Mouse (Mus musculus) limb, embryonic 15.5 days (tissue): ENCODE data around the gene Pkn1. TPM values are rescaled to one million over a fixed set of nuclear protein-coding genes. Genes with fewer than 3 reads are reported as not detected.

Experiments
- ATAC-seq: fragments of 200-750 bp; cut with Nextera tagmentation; 2 replicates; pipeline ENCODE4 v1.8.0; 2017; ENCODE audit warnings: low read depth, moderate TSS enrichment; ENCODE audit not compliant: insufficient number of reproducible peaks, low FRiP score, low TSS enrichment
- H3K27ac ChIP-seq: fragments of 300-500 bp; sonication (generic); 2 replicates; pipeline ENCODE4 v1.5.1; 2015; ENCODE audit warnings: moderate library complexity, mild to moderate bottlenecking, inconsistent platforms
- H3K27me3 ChIP-seq: fragments of 300-500 bp; sonication (generic); 2 replicates; pipeline ENCODE4 v1.6.1; 2015; ENCODE audit warnings: inconsistent platforms
- H3K36me3 ChIP-seq: fragments of 300-500 bp; sonication (generic); 2 replicates; pipeline ENCODE4 v1.6.1; 2015; ENCODE audit warnings: inconsistent platforms
- H3K4me1 ChIP-seq: fragments of 300-500 bp; sonication (generic); 2 replicates; pipeline ENCODE4 v1.6.1; 2015; ENCODE audit warnings: inconsistent platforms
- H3K4me2 ChIP-seq: fragments of 300-500 bp; sonication (generic); 2 replicates; pipeline ENCODE4 v1.6.1; 2015; ENCODE audit warnings: mild to moderate bottlenecking, inconsistent platforms
- H3K4me3 ChIP-seq: fragments of 300-500 bp; sonication (generic); 2 replicates; pipeline ENCODE4 v1.5.1; 2015; ENCODE audit warnings: mild to moderate bottlenecking, inconsistent platforms
- H3K9ac ChIP-seq: fragments of 300-500 bp; sonication (generic); 2 replicates; pipeline ENCODE4 v1.6.1; 2015; ENCODE audit warnings: inconsistent platforms
- H3K9me3 ChIP-seq: fragments of 300-500 bp; sonication (generic); 2 replicates; pipeline ENCODE4 v1.6.1; 2016; ENCODE audit warnings: inconsistent platforms
- WGBS: fragments of 180-500 bp; shearing (Covaris S2); methylation state at CpG from one replicate; pipeline ENCODE4 v1.1.7; 2015; 5-methylcytosine and 5-hydroxymethylcytosine counted together
- polyA plus RNA-seq: library from polyadenylated mRNA; unstranded; fragments of >200 nt; fragmentation: Nextera tagmentation; extraction: Ambion mirVana; gene quantifications from 2 replicates; pipeline ENCODE4 v1.2.1, GENCODE M21; 2015

The Pkn1 gene
- polyA plus RNA-seq, 1 experiment from 2014 or later, result 20.0 TPM

DNA sequence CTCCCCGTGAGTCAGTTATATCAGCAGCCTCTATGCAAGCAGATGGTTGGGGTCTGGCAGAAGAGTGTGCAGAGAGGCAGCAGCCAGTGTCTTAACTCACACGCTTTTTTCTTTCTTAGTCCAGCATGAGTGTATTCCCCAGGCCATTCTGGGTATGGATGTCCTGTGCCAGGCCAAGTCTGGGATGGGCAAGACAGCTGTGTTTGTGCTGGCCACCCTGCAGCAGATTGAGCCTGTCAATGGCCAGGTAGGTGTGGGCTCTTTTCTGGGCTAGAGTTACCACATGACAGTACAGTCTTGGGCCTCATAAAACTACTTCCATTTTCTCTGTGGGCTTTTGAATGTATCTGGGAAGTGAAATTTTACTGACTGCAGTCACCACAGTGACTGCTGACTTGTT lies 20.7 kb upstream of the Pkn1 start:
- H3K4me3 ChIP-seq, result no peak overlapping the region
- no peak overlapping the region for H3K4me2 ChIP-seq
- ATAC-seq, result no peak
- peaks cover 60% of the 10 kb centered on the region for H3K36me3 ChIP-seq
- WGBS, result 85% methylated on average over 2 of the region's 2 CpGs
- no peak overlapping the region for H3K27ac ChIP-seq
- peaks cover 18% of the 10 kb centered on the region for H3K4me1 ChIP-seq
- no peaks in the 10 kb centered on the region for H3K9me3 ChIP-seq
- no peaks in the 10 kb centered on the region for H3K27me3 ChIP-seq
- 0 out of 2 replicates have a peak overlapping the region, but pooled peaks have one; percentile 10 for H3K9ac ChIP-seq

DNA sequence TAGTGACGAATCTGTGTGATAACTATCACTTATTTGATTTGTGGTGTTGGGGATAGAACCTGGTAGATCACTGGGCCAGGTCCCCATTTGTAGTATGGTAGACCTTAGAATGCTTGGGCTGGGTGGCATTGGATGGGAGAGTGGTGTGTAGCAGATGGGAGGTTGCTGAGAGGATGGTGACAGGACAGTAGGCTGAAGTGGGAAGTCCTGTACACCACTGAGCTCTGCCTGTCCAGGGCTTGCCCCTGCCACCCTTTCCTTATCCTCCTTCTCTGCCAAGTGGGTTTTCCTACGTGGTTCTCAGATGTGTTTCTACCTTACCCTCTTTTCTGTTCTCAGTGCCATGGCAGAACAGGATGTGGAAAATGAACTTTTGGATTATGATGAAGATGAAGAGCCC lies 20.1 kb upstream of the Pkn1 start:
- Histone ChIP-seq H3K4me1 (peaks cover 19% of the 10 kb centered on the region), H3K27ac (no peak overlapping the region), H3K27me3 (no peaks in the 10 kb centered on the region), H3K4me3 (no peak overlapping the region), H3K4me2 (no peak overlapping the region), H3K9ac (no peak overlapping the region), H3K9me3 (no peaks in the 10 kb centered on the region), H3K36me3 (peaks cover 54% of the 10 kb centered on the region)
- 84% methylated on average over 2 of the region's 2 CpGs for WGBS
- no peak for ATAC-seq

DNA sequence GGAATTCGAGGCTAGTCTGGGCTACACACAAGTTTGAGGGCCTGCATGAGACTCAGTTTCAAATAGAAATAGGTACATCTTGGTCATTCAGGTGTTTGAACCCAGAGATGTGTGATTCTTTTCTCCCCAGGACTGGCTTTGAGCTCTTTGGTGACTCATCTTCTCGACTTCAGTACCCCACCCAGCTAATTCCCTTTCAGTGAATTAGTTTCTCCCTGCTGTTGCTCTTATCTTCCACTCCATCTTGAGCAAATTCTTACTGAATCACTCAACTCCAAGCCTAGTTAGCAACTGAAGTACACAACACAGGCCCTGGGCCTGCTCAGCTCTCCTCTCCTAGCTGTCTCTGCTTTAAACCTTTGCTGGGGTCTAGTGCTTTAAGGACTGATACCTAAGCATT lies 17.6 kb upstream of the Pkn1 start:
- Histone ChIP-seq H3K4me2 (peak overlapping the region; percentile 70), H3K4me3 (peak overlapping the region; percentile 90), H3K4me1 (peaks cover 19% of the 10 kb centered on the region), H3K27me3 (no peaks in the 10 kb centered on the region), H3K36me3 (peaks cover 29% of the 10 kb centered on the region), H3K9me3 (no peaks in the 10 kb centered on the region), H3K9ac (0 out of 2 replicates have a peak overlapping the region, but pooled peaks have one; percentile 10), H3K27ac (peak overlapping the region; percentile 39; the same call in 1 of the 2 replicates)
- no peak for ATAC-seq
- WGBS, result 58% methylated on average over 2 of the region's 2 CpGs

DNA sequence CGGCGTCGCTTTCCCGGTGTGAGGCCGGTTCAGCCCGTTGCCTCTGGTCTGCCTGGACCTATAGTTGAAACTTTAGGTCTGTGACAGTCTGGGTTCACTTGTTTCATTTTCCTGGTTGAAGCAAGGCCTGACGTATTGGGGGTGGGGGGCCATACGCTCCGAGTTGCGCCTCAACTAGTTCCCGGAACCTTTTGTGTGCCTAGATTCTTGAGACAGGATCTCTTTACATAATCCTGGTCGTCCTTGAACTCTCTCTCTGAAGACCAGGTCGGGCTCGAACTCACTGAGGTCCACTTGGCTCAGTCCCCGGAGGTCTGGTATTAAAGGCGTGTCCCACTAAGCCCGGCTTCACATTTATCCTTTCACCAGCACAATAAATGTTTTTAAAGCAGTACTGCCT lies 16.8 kb upstream of the Pkn1 start:
- Histone ChIP-seq H3K4me1 (peaks cover 19% of the 10 kb centered on the region), H3K4me3 (peak overlapping the region; percentile 90), H3K27ac (peak overlapping the region; percentile 91), H3K36me3 (peaks cover 21% of the 10 kb centered on the region), H3K4me2 (peak overlapping the region; percentile 70), H3K9me3 (no peaks in the 10 kb centered on the region), H3K27me3 (no peaks in the 10 kb centered on the region), H3K9ac (peak overlapping the region; percentile 76)
- 1% methylated on average over 17 of the region's 17 CpGs for WGBS
- ATAC-seq, result no peak

DNA sequence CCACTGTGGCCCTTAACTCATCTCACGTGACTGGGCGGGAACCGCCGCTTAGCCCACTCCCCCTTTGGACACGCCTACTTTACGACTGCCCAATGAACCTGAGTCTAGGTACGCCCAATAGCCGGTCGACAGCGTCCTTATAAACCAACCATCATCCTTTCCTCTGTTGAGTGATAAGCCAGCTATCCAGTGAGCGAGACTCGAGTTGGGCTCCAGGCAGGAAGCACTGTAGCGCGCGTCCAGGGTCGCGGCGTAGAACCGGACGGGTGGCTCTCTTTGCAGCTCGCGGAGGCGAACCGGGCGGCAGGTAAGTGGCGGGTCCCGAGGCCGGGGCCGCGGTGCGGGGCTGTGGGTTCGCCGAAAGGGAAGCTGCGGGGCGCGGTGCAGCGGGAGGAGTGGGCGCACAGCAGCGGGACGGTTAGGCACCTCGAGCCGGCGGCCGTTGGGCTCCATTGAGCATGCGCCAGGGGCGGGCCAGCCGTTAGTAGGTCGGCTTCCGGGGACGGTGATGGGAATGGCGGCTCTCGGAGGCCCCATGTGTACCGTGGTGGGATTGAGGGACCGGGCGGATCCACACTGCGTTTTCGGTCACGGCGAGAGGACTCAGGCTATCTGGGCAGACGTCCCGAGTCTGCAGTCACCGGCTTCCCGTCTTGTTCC lies 16.2 kb upstream of the Pkn1 start, which contains the start of gene Ddx39:
Ddx39 (plus strand) TSS at position 147 of the 660 bp plus-strand sequence.
- peak within 1 kb of the TSS; percentile 76 for H3K9ac ChIP-seq
- peak; percentile 99 for ATAC-seq
- H3K4me2 ChIP-seq, result peak within 1 kb of the TSS; percentile 70
- no peaks in the 10 kb centered on the region for H3K27me3 ChIP-seq
- peaks cover 19% of the 10 kb centered on the region for H3K4me1 ChIP-seq
- peak within 1 kb of the TSS; percentile 91 for H3K27ac ChIP-seq
- WGBS, result under 1% methylated on average over 63 of the region's 63 CpGs
- H3K4me3 ChIP-seq, result peak within 1 kb of the TSS; percentile 90
- no peaks in the 10 kb centered on the region for H3K9me3 ChIP-seq
- peaks cover 15% of the 10 kb centered on the region for H3K36me3 ChIP-seq

DNA sequence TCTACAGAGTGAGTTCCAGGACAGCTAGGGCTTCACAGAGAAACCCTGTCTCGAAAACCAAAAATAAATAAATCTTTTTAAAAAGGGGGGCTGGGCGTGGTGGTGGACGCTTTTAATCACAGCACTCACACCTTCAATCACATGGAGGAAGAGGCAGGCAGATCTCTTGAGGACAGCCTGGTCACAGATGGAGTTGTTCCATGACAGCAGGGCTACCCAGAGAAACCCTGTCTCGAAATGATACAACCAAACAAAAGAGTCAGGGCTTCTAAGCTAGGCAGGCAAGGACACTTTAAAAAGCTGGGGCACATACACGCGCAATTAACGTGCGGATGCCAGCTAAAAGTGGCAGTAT lies 15.7 kb upstream of the Pkn1 start:
- no peaks in the 10 kb centered on the region for H3K9me3 ChIP-seq
- H3K27ac ChIP-seq, result no peak overlapping the region
- H3K36me3 ChIP-seq, result peaks cover 10% of the 10 kb centered on the region
- peak overlapping the region; percentile 55 for H3K4me2 ChIP-seq
- H3K9ac ChIP-seq, result no peak overlapping the region
- peak overlapping the region; percentile 90 for H3K4me3 ChIP-seq
- H3K4me1 ChIP-seq, result peaks cover 19% of the 10 kb centered on the region
- 18% methylated on average over 8 of the region's 8 CpGs for WGBS
- H3K27me3 ChIP-seq, result no peaks in the 10 kb centered on the region
- ATAC-seq, result no peak

DNA sequence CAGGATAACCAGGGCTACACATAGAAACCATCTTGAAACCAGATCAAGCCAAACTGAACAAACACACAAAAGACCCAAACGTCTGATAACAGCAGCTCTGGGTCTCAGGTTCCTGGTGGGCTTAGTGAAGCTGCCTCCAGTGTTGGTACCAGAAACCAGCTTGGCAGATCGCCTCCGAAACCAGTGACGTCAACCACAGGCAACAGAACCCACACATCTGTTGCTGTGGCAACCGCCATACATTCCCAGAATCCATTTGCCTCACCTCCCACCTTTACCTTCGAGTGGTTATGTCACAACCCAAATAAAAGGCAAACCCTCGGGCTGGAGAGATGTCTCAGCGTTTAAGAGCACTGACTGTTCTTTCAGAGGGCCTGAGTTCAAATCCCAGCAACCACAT lies 8.6 kb upstream of the Pkn1 start:
- no peak overlapping the region for H3K4me2 ChIP-seq
- no peaks in the 10 kb centered on the region for H3K36me3 ChIP-seq
- no peaks in the 10 kb centered on the region for H3K4me1 ChIP-seq
- no peaks in the 10 kb centered on the region for H3K9me3 ChIP-seq
- no peak for ATAC-seq
- no peak overlapping the region for H3K27ac ChIP-seq
- 70% methylated on average over 8 of the region's 8 CpGs for WGBS
- no peak overlapping the region for H3K9ac ChIP-seq
- H3K27me3 ChIP-seq, result no peaks in the 10 kb centered on the region
- H3K4me3 ChIP-seq, result no peak overlapping the region

DNA sequence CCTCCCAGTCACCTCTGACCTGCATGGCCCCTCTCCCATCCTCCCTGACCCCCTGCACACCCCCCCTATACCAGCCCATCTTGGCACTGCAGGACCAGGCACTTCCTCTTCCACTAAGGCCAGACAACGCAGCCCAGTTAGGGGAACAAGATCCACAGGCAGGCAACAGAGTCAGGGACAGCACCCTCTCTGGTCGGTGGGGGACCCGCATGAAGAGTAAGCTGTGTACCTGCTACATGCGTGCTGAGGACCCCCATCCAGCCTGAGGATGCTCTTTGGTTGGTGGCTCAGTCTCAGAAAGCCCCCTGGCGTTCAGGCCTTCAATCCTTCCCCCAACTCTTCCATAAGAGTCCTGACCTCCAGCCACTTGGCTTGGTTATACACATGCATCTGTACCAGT lies 7.4 kb upstream of the Pkn1 start:
- Histone ChIP-seq H3K9ac (no peak overlapping the region), H3K4me2 (no peak overlapping the region), H3K36me3 (no peaks in the 10 kb centered on the region), H3K9me3 (no peaks in the 10 kb centered on the region), H3K27ac (no peak overlapping the region), H3K4me3 (no peak overlapping the region), H3K27me3 (no peaks in the 10 kb centered on the region), H3K4me1 (no peaks in the 10 kb centered on the region)
- ATAC-seq, result no peak
- WGBS, result 60% methylated on average over 5 of the region's 5 CpGs

DNA sequence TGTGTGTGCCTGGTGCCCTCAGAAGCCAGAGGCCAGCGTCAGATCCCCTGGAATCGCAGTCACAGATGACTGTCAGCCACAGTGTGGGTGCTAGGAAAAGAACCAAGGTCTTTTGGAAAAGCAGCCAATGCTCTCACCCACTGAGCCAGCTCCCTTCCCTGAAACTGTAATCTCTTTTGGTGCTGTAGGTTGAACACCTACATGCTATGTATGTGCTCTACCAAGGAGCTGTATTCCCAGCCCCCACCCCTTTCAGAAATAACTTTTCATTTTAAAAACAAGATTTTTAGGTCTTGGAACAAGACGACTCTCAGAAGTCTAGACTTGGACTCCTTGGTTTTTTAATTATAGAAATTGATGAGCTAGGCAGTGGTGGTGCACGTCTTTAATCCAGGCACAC lies 4.4 kb upstream of the Pkn1 start:
- no peak overlapping the region for H3K4me2 ChIP-seq
- no peak overlapping the region for H3K27ac ChIP-seq
- H3K4me1 ChIP-seq, result peaks cover 13% of the 10 kb centered on the region
- H3K4me3 ChIP-seq, result no peak overlapping the region
- no peaks in the 10 kb centered on the region for H3K9me3 ChIP-seq
- no peaks in the 10 kb centered on the region for H3K36me3 ChIP-seq
- H3K9ac ChIP-seq, result no peak overlapping the region
- H3K27me3 ChIP-seq, result no peaks in the 10 kb centered on the region
- no peak for ATAC-seq
- 81% methylated on average over 4 of the region's 4 CpGs for WGBS

DNA sequence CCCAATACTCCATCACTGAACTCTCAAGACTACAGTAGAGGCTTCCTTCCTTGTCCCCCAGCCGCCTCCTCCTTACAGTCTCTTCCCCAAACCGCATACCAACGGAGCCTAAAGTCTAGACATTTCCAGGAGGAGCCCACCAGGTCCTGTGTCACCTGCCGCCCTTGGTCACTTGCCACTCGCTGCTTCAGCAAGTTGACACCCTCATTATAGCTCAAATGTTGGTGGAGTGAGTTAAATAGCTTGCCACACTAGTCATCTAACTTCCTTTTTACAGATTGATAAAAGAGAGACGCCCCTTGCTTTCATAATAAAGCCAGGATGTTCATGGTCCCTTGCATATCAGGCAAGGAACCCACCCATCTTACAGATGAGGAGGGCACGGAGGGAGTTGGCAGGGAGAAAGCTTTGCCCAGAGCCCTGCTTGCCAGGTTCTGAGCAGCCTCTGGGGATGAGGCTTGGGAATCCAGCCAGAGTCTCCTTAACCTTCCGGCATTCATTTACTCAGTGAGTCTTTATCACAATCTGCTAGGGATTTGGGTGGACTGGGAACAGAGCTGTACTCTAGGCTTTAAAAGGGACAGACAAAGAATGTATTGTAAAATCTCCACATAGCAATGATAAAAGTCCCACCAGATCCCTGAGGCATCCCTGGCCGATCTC lies 1.6 kb upstream of the Pkn1 start:
- Histone ChIP-seq H3K9ac (no peak overlapping the region), H3K4me3 (no peak overlapping the region), H3K27me3 (no peaks in the 10 kb centered on the region), H3K36me3 (no peaks in the 10 kb centered on the region), H3K9me3 (no peaks in the 10 kb centered on the region), H3K27ac (no peak overlapping the region), H3K4me2 (no peak overlapping the region), H3K4me1 (peaks cover 34% of the 10 kb centered on the region)
- ATAC-seq, result no peak
- WGBS, result 77% methylated on average over 9 of the region's 9 CpGs

DNA sequence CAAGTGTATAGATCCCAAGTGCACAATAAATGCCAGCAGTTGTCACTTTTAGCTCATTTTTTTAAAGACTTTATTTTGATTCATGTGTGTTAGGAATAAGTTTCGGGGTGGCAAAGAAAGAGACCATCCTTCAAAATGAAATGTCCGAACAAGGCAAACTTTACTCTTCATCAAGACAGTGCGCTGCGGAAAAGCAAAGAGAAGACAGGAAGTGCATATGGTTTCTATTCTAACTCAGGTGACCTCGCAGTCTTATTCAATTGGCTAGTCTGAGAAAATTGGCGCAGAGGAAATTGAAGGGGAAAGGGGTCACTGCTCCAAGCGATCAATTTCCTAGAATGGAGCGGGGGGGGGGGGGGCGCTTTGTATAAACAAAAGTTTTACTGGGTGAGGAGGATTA lies 587 bp upstream of the Pkn1 start:
- Histone ChIP-seq H3K36me3 (no peaks in the 10 kb centered on the region), H3K4me3 (peak overlapping the region; percentile 89), H3K4me2 (peak overlapping the region; percentile 90), H3K4me1 (peaks cover 34% of the 10 kb centered on the region), H3K9ac (peak overlapping the region; percentile 91; the same call in 1 of the 2 replicates), H3K27ac (peak overlapping the region; percentile 80), H3K27me3 (no peaks in the 10 kb centered on the region), H3K9me3 (no peaks in the 10 kb centered on the region)
- WGBS, result 15% methylated on average over 9 of the region's 9 CpGs
- no peak for ATAC-seq

DNA sequence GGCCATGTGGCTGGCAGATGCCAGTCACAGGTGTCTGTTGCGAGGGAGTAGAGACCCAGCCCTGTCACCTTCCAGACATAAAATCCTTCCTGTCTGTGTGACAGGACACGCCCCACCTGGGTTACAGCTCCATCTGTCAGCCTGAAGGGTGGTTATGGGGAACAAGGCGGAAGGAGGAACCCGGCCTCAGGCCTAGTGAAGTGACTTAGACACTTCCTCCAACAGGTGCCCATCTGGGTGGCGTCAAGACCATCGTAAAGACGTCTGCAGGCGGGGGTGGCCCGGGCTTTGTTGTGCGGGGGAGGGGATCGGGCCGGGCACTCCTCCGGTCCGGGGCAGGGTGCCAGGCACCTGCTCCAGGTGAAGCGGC lies 703 bp downstream of the Pkn1 start:
- peak overlapping the region; percentile 90 for H3K4me2 ChIP-seq
- H3K9me3 ChIP-seq, result no peaks in the 10 kb centered on the region
- H3K36me3 ChIP-seq, result no peaks in the 10 kb centered on the region
- 4% methylated on average over 15 of the region's 15 CpGs for WGBS
- H3K9ac ChIP-seq, result peak overlapping the region; percentile 91
- no peaks in the 10 kb centered on the region for H3K27me3 ChIP-seq
- H3K27ac ChIP-seq, result peak overlapping the region; percentile 80
- peaks cover 34% of the 10 kb centered on the region for H3K4me1 ChIP-seq
- no peak for ATAC-seq
- H3K4me3 ChIP-seq, result peak overlapping the region; percentile 89
